Mouse (Mus musculus): Measurements from ENCODE around the gene Cmya5. TPM values are rescaled to one million over a fixed set of nuclear protein-coding genes. Genes with fewer than 3 reads are reported as not detected.

Cmya5 gene
- polyA plus RNA-seq, 1 experiment = 2.6 TPM

DNA sequence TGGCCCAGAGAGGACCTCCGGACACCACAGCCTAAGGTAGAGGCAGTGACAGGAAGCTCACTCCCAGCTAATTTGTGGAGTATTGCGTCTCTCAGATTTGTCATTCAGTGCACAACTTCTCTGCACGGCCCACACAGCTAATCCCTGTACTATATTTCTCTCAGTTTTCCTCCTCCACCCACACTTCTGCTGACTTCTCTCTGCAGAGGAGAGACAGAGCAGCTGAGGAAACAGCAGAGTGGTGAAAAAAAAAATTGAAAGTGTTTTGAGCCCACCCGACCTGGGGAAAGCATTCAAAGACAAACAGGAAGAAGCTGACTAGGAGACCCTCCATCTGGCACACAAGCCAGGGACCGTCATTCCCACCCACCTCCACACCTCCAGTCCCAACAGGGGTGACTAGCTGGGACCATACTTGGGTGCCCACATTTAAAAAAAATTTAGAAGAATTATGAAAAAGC lies 85.9 kb downstream of the Cmya5 start:
- Histone ChIP-seq H3K27me3 (ENCODE audit: control insufficient read depth, insufficient read depth, low read length) (no peaks in the 10 kb centered on the region), H3K27ac (ENCODE audit: insufficient read depth, low read length) (no peak overlapping the region), H3K4me3 (replicated peaks; ENCODE audit: insufficient read depth, low read depth, low read length) (no peak overlapping the region), H3K4me1 (ENCODE audit: control insufficient read depth, insufficient read depth, low read length) (no peaks in the 10 kb centered on the region)
- 91% methylated on average over 5 of the region's 5 CpGs for WGBS
- no peak for DNase-seq
- no peak for TF ChIP-seq CTCF (IDR thresholded peaks at IDR 0.05; ENCODE audit: borderline replicate concordance, insufficient read depth, low read depth, low read length)
- no peak for TF ChIP-seq POLR2A (IDR thresholded peaks at IDR 0.05; ENCODE audit: borderline replicate concordance, insufficient read depth, low read length)

DNA sequence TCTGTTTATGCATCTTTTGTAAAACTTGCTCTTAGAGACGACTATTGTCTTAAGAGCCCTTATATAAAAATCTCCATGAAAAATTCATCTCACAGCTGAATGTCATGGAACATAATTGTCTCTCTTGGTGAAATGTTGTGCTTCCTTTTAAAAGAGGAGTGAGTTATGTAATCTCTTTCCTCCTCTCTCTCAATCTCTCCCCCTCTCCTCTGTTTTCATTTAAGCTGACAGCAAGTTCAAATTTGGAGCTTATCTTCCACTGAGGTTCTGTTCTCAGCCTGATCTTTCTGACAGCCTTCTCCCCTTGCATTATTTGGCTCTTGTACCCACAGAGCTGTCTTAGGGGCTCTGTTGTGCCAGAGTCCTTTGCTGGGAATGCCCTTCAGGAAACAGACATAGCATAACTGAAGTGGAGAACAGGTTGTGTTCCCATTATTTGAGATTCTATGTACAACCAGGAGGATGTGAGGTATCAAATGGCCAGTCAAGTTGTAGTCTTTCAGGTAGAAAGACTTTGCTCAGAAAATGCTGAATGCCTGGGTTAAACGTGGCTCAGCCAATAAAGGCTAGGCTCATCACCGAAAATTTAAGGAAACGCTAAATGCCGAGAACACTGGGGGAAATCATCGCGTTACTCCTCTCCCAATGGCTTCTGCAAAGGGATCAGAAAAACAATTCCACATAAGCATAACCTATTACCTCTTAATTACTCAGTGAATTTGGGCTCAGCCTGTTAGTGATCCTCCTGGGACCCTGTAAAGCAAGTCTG lies 86.8 kb downstream of the Cmya5 start:
- TF ChIP-seq CTCF (IDR thresholded peaks at IDR 0.05; ENCODE audit: borderline replicate concordance, insufficient read depth, low read depth, low read length) (no peak), POLR2A (IDR thresholded peaks at IDR 0.05; ENCODE audit: borderline replicate concordance, insufficient read depth, low read length) (no peak)
- Histone ChIP-seq H3K4me1 (ENCODE audit: control insufficient read depth, insufficient read depth, low read length) (no peaks in the 10 kb centered on the region), H3K27me3 (ENCODE audit: control insufficient read depth, insufficient read depth, low read length) (no peaks in the 10 kb centered on the region), H3K27ac (ENCODE audit: insufficient read depth, low read length) (no peak overlapping the region), H3K4me3 (replicated peaks; ENCODE audit: insufficient read depth, low read depth, low read length) (no peak overlapping the region)
- WGBS = 93% methylated on average over 7 of the region's 7 CpGs
- DNase-seq = no peak

DNA sequence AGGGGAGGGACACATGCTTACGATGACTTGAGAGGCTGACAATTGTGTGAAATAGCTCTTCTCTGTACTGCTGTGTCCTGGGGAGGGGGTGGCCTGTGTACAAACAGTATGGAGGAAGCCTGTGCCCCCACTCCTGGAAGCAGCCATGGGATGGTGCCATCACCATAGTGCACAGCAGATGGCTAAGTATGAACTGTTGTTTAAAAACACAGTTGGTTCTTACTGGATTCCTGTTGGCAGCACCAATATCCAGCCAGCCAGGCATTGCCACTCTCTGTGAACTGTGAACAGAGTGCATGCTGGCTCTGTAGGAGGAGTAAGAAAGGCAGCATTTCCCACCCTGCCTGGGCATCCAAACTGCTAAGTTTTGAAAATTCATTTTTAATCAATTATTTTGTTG lies 88.4 kb downstream of the Cmya5 start:
- TF ChIP-seq POLR2A (IDR thresholded peaks at IDR 0.05; ENCODE audit: borderline replicate concordance, insufficient read depth, low read length) (no peak), CTCF (IDR thresholded peaks at IDR 0.05; ENCODE audit: borderline replicate concordance, insufficient read depth, low read depth, low read length) (no peak)
- no peak overlapping the region for H3K27ac ChIP-seq (ENCODE audit: insufficient read depth, low read length)
- no peaks in the 10 kb centered on the region for H3K27me3 ChIP-seq (ENCODE audit: control insufficient read depth, insufficient read depth, low read length)
- no peak for DNase-seq
- WGBS = 55% methylated on average over 1 of the region's 1 CpGs
- H3K4me1 ChIP-seq (ENCODE audit: control insufficient read depth, insufficient read depth, low read length) = no peaks in the 10 kb centered on the region
- H3K4me3 ChIP-seq (replicated peaks; ENCODE audit: insufficient read depth, low read depth, low read length) = no peak overlapping the region

DNA sequence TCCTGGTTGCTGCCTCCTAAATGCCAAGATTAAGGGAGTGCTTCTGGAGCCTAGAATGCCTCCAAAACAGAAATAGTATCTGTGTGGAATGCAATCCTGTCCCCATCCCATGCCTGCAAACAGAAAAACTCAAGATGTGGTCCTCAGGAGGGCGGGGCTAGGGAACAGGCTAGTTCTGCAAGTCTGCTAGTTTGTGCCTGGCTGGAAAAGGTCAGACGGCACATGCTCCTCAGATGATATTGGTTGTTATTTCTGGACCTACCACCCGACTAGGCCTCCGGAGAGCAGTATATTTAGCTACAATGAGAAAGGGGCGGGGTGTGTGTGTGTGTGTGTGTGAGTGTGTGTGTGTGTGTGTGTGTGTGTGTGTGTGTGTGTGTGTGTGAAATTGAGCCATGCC lies 93.0 kb downstream of the Cmya5 start:
- Histone ChIP-seq H3K27ac (ENCODE audit: insufficient read depth, low read length) (no peak overlapping the region), H3K4me1 (ENCODE audit: control insufficient read depth, insufficient read depth, low read length) (no peaks in the 10 kb centered on the region), H3K4me3 (replicated peaks; ENCODE audit: insufficient read depth, low read depth, low read length) (no peak overlapping the region), H3K27me3 (ENCODE audit: control insufficient read depth, insufficient read depth, low read length) (no peaks in the 10 kb centered on the region)
- WGBS = 92% methylated on average over 5 of the region's 5 CpGs
- TF ChIP-seq POLR2A (IDR thresholded peaks at IDR 0.05; ENCODE audit: borderline replicate concordance, insufficient read depth, low read length) (no peak), CTCF (IDR thresholded peaks at IDR 0.05; ENCODE audit: borderline replicate concordance, insufficient read depth, low read depth, low read length) (no peak)
- no peak for DNase-seq

DNA sequence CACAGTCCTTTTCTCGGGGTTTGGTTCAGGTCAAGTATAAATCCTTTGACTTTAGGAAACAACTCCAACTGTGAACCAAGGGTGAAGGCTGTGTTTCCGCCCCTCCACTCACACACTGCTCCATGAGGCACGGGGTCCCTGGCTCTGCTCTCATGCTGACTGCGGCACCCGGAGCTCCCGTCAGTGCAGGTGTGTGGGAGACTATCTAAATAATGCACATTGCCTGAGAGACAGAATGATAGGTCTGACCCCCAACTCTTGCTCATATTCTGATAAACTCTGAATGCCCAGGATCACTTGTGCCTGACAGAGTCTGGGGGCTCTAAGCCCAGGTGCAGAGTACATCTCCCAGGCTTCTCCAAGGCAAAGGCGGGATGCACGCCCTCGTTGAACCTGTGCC lies 103.5 kb downstream of the Cmya5 start:
- 82% methylated on average over 9 of the region's 9 CpGs for WGBS
- no peak overlapping the region for H3K27ac ChIP-seq (ENCODE audit: insufficient read depth, low read length)
- no peaks in the 10 kb centered on the region for H3K4me1 ChIP-seq (ENCODE audit: control insufficient read depth, insufficient read depth, low read length)
- H3K4me3 ChIP-seq (replicated peaks; ENCODE audit: insufficient read depth, low read depth, low read length) = no peak overlapping the region
- TF ChIP-seq CTCF (IDR thresholded peaks at IDR 0.05; ENCODE audit: borderline replicate concordance, insufficient read depth, low read depth, low read length) (no peak), POLR2A (IDR thresholded peaks at IDR 0.05; ENCODE audit: borderline replicate concordance, insufficient read depth, low read length) (no peak)
- no peaks in the 10 kb centered on the region for H3K27me3 ChIP-seq (ENCODE audit: control insufficient read depth, insufficient read depth, low read length)
- DNase-seq = no peak

DNA sequence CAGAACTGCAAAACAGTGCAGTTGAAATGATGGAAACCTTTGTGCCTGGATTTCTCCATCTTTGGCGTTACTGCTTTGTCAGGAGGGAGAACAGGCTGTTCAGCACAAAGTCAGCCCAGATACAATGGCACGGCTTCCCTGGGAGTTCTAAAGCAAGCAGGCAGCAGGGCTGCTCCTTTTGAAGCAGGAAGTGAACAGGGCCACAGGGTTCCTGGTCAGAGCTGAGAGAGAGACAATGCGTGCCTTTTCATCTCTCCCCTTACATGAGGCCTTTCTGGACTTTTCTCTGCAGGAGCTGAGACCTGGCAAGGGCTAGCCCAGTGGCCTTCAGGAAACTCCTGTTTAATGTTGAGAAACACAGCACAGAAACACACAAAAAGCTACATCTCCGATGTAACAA lies 108.3 kb downstream of the Cmya5 start:
- Histone ChIP-seq H3K27me3 (ENCODE audit: control insufficient read depth, insufficient read depth, low read length) (no peaks in the 10 kb centered on the region), H3K27ac (ENCODE audit: insufficient read depth, low read length) (no peak overlapping the region), H3K4me3 (replicated peaks; ENCODE audit: insufficient read depth, low read depth, low read length) (no peak overlapping the region), H3K4me1 (ENCODE audit: control insufficient read depth, insufficient read depth, low read length) (no peaks in the 10 kb centered on the region)
- 31% methylated on average over 4 of the region's 4 CpGs for WGBS
- no peak for DNase-seq
- no peak for TF ChIP-seq POLR2A (IDR thresholded peaks at IDR 0.05; ENCODE audit: borderline replicate concordance, insufficient read depth, low read length)
- TF ChIP-seq CTCF (IDR thresholded peaks at IDR 0.05; ENCODE audit: borderline replicate concordance, insufficient read depth, low read depth, low read length) = no peak

DNA sequence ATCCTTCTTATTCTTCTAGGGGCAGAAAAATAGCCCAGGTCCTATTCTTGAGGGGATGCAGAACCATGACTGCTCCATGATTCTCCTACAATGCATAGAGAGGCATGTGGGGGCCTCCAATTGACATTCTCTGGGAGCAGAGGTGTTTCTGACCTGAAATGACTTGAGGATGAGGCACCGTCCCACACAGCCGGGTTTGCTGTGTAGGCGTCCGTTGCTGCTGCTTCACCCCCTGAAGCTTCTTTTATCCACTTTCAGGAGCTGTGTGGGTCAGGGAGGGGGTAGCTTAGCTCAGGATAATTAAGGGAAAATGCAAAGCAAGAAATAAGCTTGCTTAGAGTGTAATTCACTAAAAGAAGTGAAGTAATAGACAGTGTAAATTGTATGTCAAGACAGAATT lies 115.2 kb downstream of the Cmya5 start:
- 79% methylated on average over 4 of the region's 4 CpGs for WGBS
- Histone ChIP-seq H3K27ac (ENCODE audit: insufficient read depth, low read length) (no peak overlapping the region), H3K27me3 (ENCODE audit: control insufficient read depth, insufficient read depth, low read length) (no peaks in the 10 kb centered on the region), H3K4me1 (ENCODE audit: control insufficient read depth, insufficient read depth, low read length) (no peaks in the 10 kb centered on the region), H3K4me3 (replicated peaks; ENCODE audit: insufficient read depth, low read depth, low read length) (no peak overlapping the region)
- DNase-seq = no peak
- TF ChIP-seq POLR2A (IDR thresholded peaks at IDR 0.05; ENCODE audit: borderline replicate concordance, insufficient read depth, low read length) (no peak), CTCF (IDR thresholded peaks at IDR 0.05; ENCODE audit: borderline replicate concordance, insufficient read depth, low read depth, low read length) (no peak)

DNA sequence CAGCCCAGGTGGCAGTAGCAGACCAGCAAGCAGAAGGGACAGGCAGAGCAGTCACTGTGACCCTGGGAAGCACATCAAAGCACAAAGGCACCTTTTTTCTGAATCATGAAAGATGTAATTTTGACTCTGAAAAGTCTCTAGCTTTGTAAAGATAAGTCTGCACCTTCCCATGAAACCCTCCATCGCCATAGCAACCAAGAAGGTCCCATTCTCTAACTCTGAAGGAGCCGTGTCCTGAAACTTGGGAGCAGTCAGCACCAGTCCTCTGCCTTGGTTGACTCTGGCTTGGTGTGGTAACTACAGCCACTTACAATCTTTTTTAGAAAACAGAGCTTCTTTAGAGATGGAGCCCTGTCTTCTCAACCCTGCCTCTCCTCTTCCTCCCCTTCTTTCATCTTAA lies 119.7 kb downstream of the Cmya5 start:
- DNase-seq = no peak
- Histone ChIP-seq H3K27me3 (ENCODE audit: control insufficient read depth, insufficient read depth, low read length) (no peaks in the 10 kb centered on the region), H3K4me1 (ENCODE audit: control insufficient read depth, insufficient read depth, low read length) (no peaks in the 10 kb centered on the region), H3K27ac (ENCODE audit: insufficient read depth, low read length) (no peak overlapping the region), H3K4me3 (replicated peaks; ENCODE audit: insufficient read depth, low read depth, low read length) (no peak overlapping the region)
- TF ChIP-seq POLR2A (IDR thresholded peaks at IDR 0.05; ENCODE audit: borderline replicate concordance, insufficient read depth, low read length) (no peak), CTCF (IDR thresholded peaks at IDR 0.05; ENCODE audit: borderline replicate concordance, insufficient read depth, low read depth, low read length) (no peak)
- WGBS = 62% methylated on average over 2 of the region's 2 CpGs
